Mouse (Mus musculus): ENCODE measurements around the gene Pcbp1. TPM values are rescaled to one million over a fixed set of nuclear protein-coding genes. Genes with fewer than 3 reads are reported as not detected.
A peak's percentile ranks its signal among the peaks of the same experiment; 100 is the strongest.
"Not testable (repeated sequence)": the region's sequence is repeated elsewhere in the genome, so short reads cannot be mapped to it uniquely, and the experiment has no call there.

Gene Pcbp1
- polyA plus RNA-seq, 1 experiment from 2014 or later: 238 TPM

GRCm38 (mm10) chr6:86493469-86494263, 32.5 kb downstream of the Pcbp1 start:
- Histone ChIP-seq H3K9ac (replicated peaks; ENCODE audit: low read depth, low read length) (no peak overlapping the region), H3K9me3 (ENCODE audit: control insufficient read depth, low read length) (no peaks in the 10 kb centered on the region), H3K36me3 (ENCODE audit: control insufficient read depth, insufficient read depth, low read length) (no peaks in the 10 kb centered on the region), H3K4me1 (ENCODE audit: control insufficient read depth, insufficient read depth, low read length) (no peaks in the 10 kb centered on the region), H3K4me3 (ENCODE audit: low read depth, low read length) (no peak overlapping the region), H3K27ac (ENCODE audit: low read depth, low read length) (no peak overlapping the region), H3K27me3 (ENCODE audit: control insufficient read depth, insufficient read depth, low read length) (no peaks in the 10 kb centered on the region), H3K4me2 (ENCODE audit: low read depth, low read length) (no peak overlapping the region)
- no peak for ATAC-seq (ENCODE audit: low read depth)
- WGBS: 82% methylated on average over 13 of the region's 13 CpGs

GRCm38 (mm10) chr6:86490413-86490812, 35.7 kb downstream of the Pcbp1 start:
- not testable (repeated sequence) for ATAC-seq (ENCODE audit: low read depth); H3K4me2 ChIP-seq (ENCODE audit: low read depth, low read length); H3K9me3 ChIP-seq (ENCODE audit: control insufficient read depth, low read length); H3K27ac ChIP-seq (ENCODE audit: low read depth, low read length); H3K27me3 ChIP-seq (ENCODE audit: control insufficient read depth, insufficient read depth, low read length); H3K9ac ChIP-seq (replicated peaks; ENCODE audit: low read depth, low read length); H3K4me3 ChIP-seq (ENCODE audit: low read depth, low read length); H3K36me3 ChIP-seq (ENCODE audit: control insufficient read depth, insufficient read depth, low read length)
- H3K4me1 ChIP-seq (ENCODE audit: control insufficient read depth, insufficient read depth, low read length): peaks cover 14% of the 10 kb centered on the region
- WGBS: 91% methylated on average over 8 of the region's 8 CpGs

- Histone ChIP-seq H3K27me3 (ENCODE audit: control insufficient read depth, insufficient read depth, low read length) (no peaks in the 10 kb centered on the region), H3K36me3 (ENCODE audit: control insufficient read depth, insufficient read depth, low read length) (no peaks in the 10 kb centered on the region), H3K4me2 (ENCODE audit: low read depth, low read length) (no peak overlapping the region), H3K9me3 (ENCODE audit: control insufficient read depth, low read length) (no peaks in the 10 kb centered on the region), H3K4me3 (ENCODE audit: low read depth, low read length) (no peak overlapping the region), H3K9ac (replicated peaks; ENCODE audit: low read depth, low read length) (no peak overlapping the region), H3K4me1 (ENCODE audit: control insufficient read depth, insufficient read depth, low read length) (peaks cover 14% of the 10 kb centered on the region), H3K27ac (ENCODE audit: low read depth, low read length) (no peak overlapping the region)
- 91% methylated on average over 2 of the region's 2 CpGs for WGBS
- no peak for ATAC-seq (ENCODE audit: low read depth)
Observed at GRCm38 (mm10) chr6:86489945-86490344, 36.2 kb downstream of the Pcbp1 start.

GRCm38 (mm10) chr6:86488149-86488485, 38.0 kb downstream of the Pcbp1 start:
- peak overlapping the region; percentile 95 for H3K27ac ChIP-seq (ENCODE audit: low read depth, low read length)
- H3K27me3 ChIP-seq (ENCODE audit: control insufficient read depth, insufficient read depth, low read length): no peaks in the 10 kb centered on the region
- no peaks in the 10 kb centered on the region for H3K36me3 ChIP-seq (ENCODE audit: control insufficient read depth, insufficient read depth, low read length)
- peaks cover 14% of the 10 kb centered on the region for H3K4me1 ChIP-seq (ENCODE audit: control insufficient read depth, insufficient read depth, low read length)
- peak; percentile 41; the same call in 1 of the 2 replicates for ATAC-seq (ENCODE audit: low read depth)
- H3K4me2 ChIP-seq (ENCODE audit: low read depth, low read length): peak overlapping the region; percentile 40; the same call in 1 of the 2 replicates
- 15% methylated on average over 3 of the region's 3 CpGs for WGBS
- H3K4me3 ChIP-seq (ENCODE audit: low read depth, low read length): no peak overlapping the region
- H3K9me3 ChIP-seq (ENCODE audit: control insufficient read depth, low read length): no peaks in the 10 kb centered on the region
- H3K9ac ChIP-seq (replicated peaks; ENCODE audit: low read depth, low read length): peak overlapping the region; percentile 25; the same call in 1 of the 2 replicates

GRCm38 (mm10) chr6:86487358-86488148, 38.6 kb downstream of the Pcbp1 start:
- H3K4me3 ChIP-seq (ENCODE audit: low read depth, low read length): no peak overlapping the region
- ATAC-seq (ENCODE audit: low read depth): peak; percentile 94
- 5% methylated on average over 24 of the region's 24 CpGs for WGBS
- no peaks in the 10 kb centered on the region for H3K36me3 ChIP-seq (ENCODE audit: control insufficient read depth, insufficient read depth, low read length)
- H3K27ac ChIP-seq (ENCODE audit: low read depth, low read length): peak overlapping the region; percentile 95
- peak overlapping the region; percentile 25 for H3K9ac ChIP-seq (replicated peaks; ENCODE audit: low read depth, low read length)
- H3K9me3 ChIP-seq (ENCODE audit: control insufficient read depth, low read length): no peaks in the 10 kb centered on the region
- no peaks in the 10 kb centered on the region for H3K27me3 ChIP-seq (ENCODE audit: control insufficient read depth, insufficient read depth, low read length)
- H3K4me2 ChIP-seq (ENCODE audit: low read depth, low read length): peak overlapping the region; percentile 40
- H3K4me1 ChIP-seq (ENCODE audit: control insufficient read depth, insufficient read depth, low read length): peaks cover 14% of the 10 kb centered on the region

- no peaks in the 10 kb centered on the region for H3K27me3 ChIP-seq (ENCODE audit: control insufficient read depth, insufficient read depth, low read length)
- no peak overlapping the region for H3K4me3 ChIP-seq (ENCODE audit: low read depth, low read length)
- H3K4me1 ChIP-seq (ENCODE audit: control insufficient read depth, insufficient read depth, low read length): peaks cover 14% of the 10 kb centered on the region
- no peak overlapping the region for H3K27ac ChIP-seq (ENCODE audit: low read depth, low read length)
- no peaks in the 10 kb centered on the region for H3K9me3 ChIP-seq (ENCODE audit: control insufficient read depth, low read length)
- no peak overlapping the region for H3K4me2 ChIP-seq (ENCODE audit: low read depth, low read length)
- WGBS: 81% methylated on average over 7 of the region's 7 CpGs
- no peak overlapping the region for H3K9ac ChIP-seq (replicated peaks; ENCODE audit: low read depth, low read length)
- H3K36me3 ChIP-seq (ENCODE audit: control insufficient read depth, insufficient read depth, low read length): no peaks in the 10 kb centered on the region
- ATAC-seq (ENCODE audit: low read depth): no peak
Observed at GRCm38 (mm10) chr6:86485943-86486640, 40.0 kb downstream of the Pcbp1 start.

- Histone ChIP-seq H3K4me3 (ENCODE audit: low read depth, low read length) (no peak overlapping the region), H3K27ac (ENCODE audit: low read depth, low read length) (no peak overlapping the region), H3K9ac (replicated peaks; ENCODE audit: low read depth, low read length) (no peak overlapping the region), H3K4me2 (ENCODE audit: low read depth, low read length) (no peak overlapping the region), H3K4me1 (ENCODE audit: control insufficient read depth, insufficient read depth, low read length) (no peaks in the 10 kb centered on the region; the same call in 1 of the 2 replicates), H3K9me3 (ENCODE audit: control insufficient read depth, low read length) (no peaks in the 10 kb centered on the region), H3K27me3 (ENCODE audit: control insufficient read depth, insufficient read depth, low read length) (no peaks in the 10 kb centered on the region), H3K36me3 (ENCODE audit: control insufficient read depth, insufficient read depth, low read length) (no peaks in the 10 kb centered on the region)
- WGBS: 100% methylated on average over 5 of the region's 5 CpGs
- no peak for ATAC-seq (ENCODE audit: low read depth)
Observed at GRCm38 (mm10) chr6:86481871-86482270, 44.2 kb downstream of the Pcbp1 start.

GRCm38 (mm10) chr6:86480189-86480831, 45.8 kb downstream of the Pcbp1 start:
- Histone ChIP-seq H3K27ac (ENCODE audit: low read depth, low read length) (peak overlapping the region; percentile 45; the same call in 1 of the 2 replicates), H3K4me1 (ENCODE audit: control insufficient read depth, insufficient read depth, low read length) (no peaks in the 10 kb centered on the region), H3K9me3 (ENCODE audit: control insufficient read depth, low read length) (no peaks in the 10 kb centered on the region), H3K27me3 (ENCODE audit: control insufficient read depth, insufficient read depth, low read length) (no peaks in the 10 kb centered on the region), H3K4me3 (ENCODE audit: low read depth, low read length) (no peak overlapping the region), H3K4me2 (ENCODE audit: low read depth, low read length) (no peak overlapping the region), H3K36me3 (ENCODE audit: control insufficient read depth, insufficient read depth, low read length) (no peaks in the 10 kb centered on the region), H3K9ac (replicated peaks; ENCODE audit: low read depth, low read length) (no peak overlapping the region)
- 33% methylated on average over 9 of the region's 9 CpGs for WGBS
- no peak for ATAC-seq (ENCODE audit: low read depth)

Data from neural tube, embryonic 14.5 days (tissue).